Mouse (Mus musculus): Measurements from ENCODE around the gene Tcea2. TPM values are rescaled to one million over a fixed set of nuclear protein-coding genes. Genes with fewer than 3 reads are reported as not detected.

Tcea2 gene
- 1.4 TPM for polyA plus RNA-seq (2014; fragmentation: Illumina TruSeq; extraction: RNeasy Lipid Tissue Mini Kit (QIAGEN cat#74804); ENCODE audit: low read depth, low replicate concordance)

DNA sequence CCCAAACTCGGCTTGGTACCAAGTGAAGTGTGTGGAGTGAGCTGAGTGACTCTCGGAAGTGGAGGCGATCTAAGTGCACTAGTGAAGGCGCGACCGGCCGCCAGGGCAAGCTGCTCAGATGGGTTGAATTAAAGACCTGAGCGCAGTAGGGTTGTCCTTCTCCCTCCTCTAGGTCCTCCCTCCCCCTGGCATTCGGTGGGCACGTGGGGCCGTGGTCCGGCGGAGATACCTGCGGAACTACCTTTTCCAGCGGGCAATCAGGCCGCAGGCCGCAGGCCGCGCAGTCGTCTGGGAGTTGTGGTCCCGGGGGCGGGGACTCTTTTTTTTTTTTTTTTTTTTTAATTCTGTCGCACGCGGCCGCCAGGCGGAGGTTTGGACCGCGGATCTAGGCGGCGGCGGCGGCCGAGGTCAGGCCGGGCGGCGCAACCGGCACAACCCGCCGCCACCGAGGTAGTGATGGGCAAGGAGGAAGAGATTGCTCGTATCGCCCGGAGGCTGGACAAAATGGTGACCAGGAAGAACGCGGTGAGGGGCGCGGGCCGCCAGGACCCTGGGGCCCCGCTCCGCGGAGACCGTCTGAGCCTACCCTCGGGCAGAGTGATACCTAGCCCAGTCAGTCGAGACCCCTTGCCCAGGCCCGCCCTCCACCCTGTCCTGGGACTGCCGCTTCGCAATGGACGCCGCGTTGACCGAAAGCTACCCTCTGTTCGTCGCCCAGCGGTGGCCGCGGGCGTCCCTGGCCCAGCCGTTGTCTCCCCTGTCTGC is at the start of gene Tcea2:
TSS of gene Tcea2 (plus strand) at position 360 of the 765 bp plus-strand sequence.

DNA sequence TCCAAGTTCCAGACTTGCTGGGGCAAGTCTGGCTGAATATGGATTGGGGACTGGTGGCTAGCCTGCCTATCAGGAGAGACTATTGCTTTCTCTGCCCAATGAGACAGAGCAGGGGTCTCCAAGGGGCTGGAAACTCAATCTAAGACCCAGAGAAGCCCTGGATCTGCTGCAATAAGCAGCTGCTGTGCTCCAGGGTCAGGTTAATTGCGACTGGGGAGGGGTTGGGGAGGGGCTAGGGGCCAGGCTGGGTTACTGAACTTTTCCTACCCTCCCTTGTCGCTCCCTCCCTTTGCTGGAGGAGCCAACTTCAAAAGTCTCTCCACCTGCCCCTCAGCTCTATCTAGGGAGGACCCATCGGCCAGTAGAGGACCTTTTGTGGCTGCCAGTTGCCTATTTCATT is 23.4 kb upstream of the Tcea2 start, which contains the start of gene Gm29797:
TSS of gene Gm29797 (plus strand) at position 301 of the 400 bp plus-strand sequence.

DNA sequence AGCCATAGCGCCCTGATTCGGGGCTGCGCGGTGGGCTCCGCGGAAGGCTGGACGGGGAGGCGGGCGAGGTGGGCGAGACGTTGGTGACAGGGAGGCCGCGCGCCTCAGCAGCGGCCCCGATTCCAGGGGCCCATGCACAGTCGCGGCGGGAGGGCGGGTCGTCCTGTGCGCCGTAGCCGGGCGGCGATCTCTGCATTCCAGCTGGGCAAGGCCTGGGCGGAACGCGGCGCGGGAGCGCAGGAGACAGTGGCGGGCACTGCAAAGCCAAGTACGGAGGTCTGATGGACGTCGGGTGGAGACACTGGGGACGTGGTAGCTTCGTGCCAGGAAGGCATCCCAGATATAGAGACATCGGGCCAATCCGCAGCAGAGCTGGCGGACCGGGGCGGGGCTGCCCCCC is 8.8 kb upstream of the Tcea2 start, which contains the start of gene Sox18:
TSS of gene Sox18 (minus strand) at position 315 of the 400 bp plus-strand sequence.

DNA sequence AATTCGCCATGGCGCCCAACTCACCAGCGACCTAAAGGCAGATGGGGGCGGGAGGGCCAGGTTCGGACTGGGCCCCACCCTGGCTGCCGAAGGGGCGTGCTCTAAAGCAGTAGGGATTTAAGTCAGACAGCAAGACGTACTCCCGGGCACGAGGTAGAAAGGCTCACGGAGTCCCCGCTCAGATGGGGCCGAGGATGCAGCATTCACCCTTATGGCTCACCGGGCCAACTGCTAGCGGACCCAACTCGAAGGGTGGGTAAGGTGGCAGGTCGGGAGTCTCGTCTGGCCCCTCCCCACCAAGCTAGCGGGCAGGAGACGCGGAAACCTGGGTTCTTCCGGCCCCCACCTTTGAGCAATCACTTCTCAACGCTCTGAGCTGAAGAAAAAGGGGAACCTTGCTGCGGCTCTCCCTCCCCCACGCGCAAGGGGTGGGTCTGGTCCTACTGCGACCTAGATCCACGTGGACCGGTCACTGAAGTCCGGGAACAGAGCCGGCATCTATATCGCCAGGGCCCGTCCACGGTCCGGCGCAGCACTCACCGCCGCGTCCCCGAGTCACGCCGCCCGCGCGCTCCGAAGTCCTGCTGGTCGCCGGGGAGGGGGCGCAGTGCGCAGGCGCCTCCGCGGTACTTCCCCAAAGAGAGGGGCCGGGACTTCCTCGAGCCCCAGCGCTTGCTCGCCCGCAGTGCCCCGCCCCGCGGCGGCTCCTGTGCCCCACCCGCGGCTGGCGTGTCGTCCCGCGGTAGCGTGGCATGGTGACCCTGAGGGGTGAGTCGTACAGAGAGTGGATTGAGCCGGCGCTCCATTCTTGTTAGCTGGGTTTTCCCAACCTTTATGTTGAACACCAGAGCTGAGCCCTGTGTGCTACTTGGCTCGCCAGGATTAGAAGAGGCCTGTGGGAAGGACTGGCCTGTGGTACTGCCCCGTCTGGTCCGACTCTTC is 13.5 kb downstream of the Tcea2 start, which contains the start of gene Rgs19:
TSS of gene Rgs19 (minus strand) at position 639 of the 942 bp plus-strand sequence.

DNA sequence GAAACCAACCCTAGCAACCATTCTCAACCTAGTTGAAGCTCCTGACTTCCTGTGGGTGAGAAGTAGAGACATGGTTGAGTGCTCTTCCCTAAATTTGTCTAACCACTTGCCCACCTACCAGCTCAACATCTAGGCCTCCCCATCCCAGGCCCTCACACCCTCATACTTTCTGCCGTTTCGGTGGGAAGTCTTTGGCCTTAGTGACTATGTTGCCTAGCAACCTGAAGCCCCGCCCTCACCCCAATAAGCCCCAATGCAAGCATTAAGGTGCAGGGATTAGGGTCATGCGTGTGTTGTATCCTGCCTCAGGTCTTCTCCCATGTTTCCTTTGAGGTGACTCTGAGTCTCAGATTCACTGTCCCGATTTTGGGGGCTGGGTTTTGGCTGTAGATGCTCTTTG is 18.1 kb downstream of the Tcea2 start, which contains the start of gene Lkaaear1:
TSS of gene Lkaaear1 (minus strand) at position 202 of the 400 bp plus-strand sequence.

DNA sequence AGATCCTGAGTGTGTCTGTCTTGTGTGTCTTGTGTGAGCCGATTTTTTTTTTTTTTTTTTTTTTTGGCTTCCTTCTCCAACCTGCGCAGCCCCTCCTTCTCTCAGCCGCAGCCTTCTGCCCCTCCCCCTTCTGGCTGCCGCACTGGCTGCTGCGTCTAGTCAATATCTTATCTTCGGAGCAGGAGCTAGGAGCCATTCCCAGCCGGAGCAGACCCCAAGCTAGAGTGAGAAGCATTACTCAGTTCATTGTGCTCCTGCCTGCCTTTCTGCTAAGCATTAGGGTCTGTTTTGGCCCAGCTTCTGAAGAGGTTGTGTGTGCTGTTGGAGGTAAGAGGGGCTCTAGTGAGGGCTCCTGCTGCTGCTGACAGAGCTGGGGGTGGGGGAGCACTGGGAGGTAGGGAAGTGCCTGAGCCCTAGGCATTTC is 34.8 kb downstream of the Tcea2 start, which contains the start of gene Oprl1:
TSS of gene Oprl1 (plus strand) at position 114 of the 424 bp plus-strand sequence.

Other genes starting within 250 kb of the Tcea2 start
- 2.7 TPM for gene Zbtb46, start 220.9 kb upstream of the Tcea2 start, polyA plus RNA-seq (2014; fragmentation: Illumina TruSeq; extraction: RNeasy Lipid Tissue Mini Kit (QIAGEN cat#74804); ENCODE audit: low read depth, low replicate concordance)
- gene Abhd16b, start 187.1 kb upstream of the Tcea2 start, polyA plus RNA-seq (2014; fragmentation: Illumina TruSeq; extraction: RNeasy Lipid Tissue Mini Kit (QIAGEN cat#74804); ENCODE audit: low read depth, low replicate concordance): not detected
- gene Tpd52l2, start 183.2 kb upstream of the Tcea2 start, polyA plus RNA-seq (2014; fragmentation: Illumina TruSeq; extraction: RNeasy Lipid Tissue Mini Kit (QIAGEN cat#74804); ENCODE audit: low read depth, low replicate concordance): 17.1 TPM
- gene Dnajc5, start 159.8 kb upstream of the Tcea2 start, polyA plus RNA-seq (2014; fragmentation: Illumina TruSeq; extraction: RNeasy Lipid Tissue Mini Kit (QIAGEN cat#74804); ENCODE audit: low read depth, low replicate concordance): 19.5 TPM
- gene Uckl1, start 95.4 kb upstream of the Tcea2 start, polyA plus RNA-seq (2014; fragmentation: Illumina TruSeq; extraction: RNeasy Lipid Tissue Mini Kit (QIAGEN cat#74804); ENCODE audit: low read depth, low replicate concordance): 17.9 TPM
- 14.8 TPM for gene Prpf6, start 88.4 kb upstream of the Tcea2 start, polyA plus RNA-seq (2014; fragmentation: Illumina TruSeq; extraction: RNeasy Lipid Tissue Mini Kit (QIAGEN cat#74804); ENCODE audit: low read depth, low replicate concordance)
- 4.4 TPM for gene Zfp512b, start 87.5 kb upstream of the Tcea2 start, polyA plus RNA-seq (2014; fragmentation: Illumina TruSeq; extraction: RNeasy Lipid Tissue Mini Kit (QIAGEN cat#74804); ENCODE audit: low read depth, low replicate concordance)
- gene Samd10, start 81.1 kb upstream of the Tcea2 start, polyA plus RNA-seq (2014; fragmentation: Illumina TruSeq; extraction: RNeasy Lipid Tissue Mini Kit (QIAGEN cat#74804); ENCODE audit: low read depth, low replicate concordance): 0.77 TPM
- not detected for gene Gm29797, start 23.3 kb upstream of the Tcea2 start, polyA plus RNA-seq (2014; fragmentation: Illumina TruSeq; extraction: RNeasy Lipid Tissue Mini Kit (QIAGEN cat#74804); ENCODE audit: low read depth, low replicate concordance)
- not detected for gene Sox18, start 8.7 kb upstream of the Tcea2 start, polyA plus RNA-seq (2014; fragmentation: Illumina TruSeq; extraction: RNeasy Lipid Tissue Mini Kit (QIAGEN cat#74804); ENCODE audit: low read depth, low replicate concordance)
- gene Rgs19, start 13.7 kb downstream of the Tcea2 start, polyA plus RNA-seq (2014; fragmentation: Illumina TruSeq; extraction: RNeasy Lipid Tissue Mini Kit (QIAGEN cat#74804); ENCODE audit: low read depth, low replicate concordance): 1.7 TPM
- not detected for gene Lkaaear1, start 18.1 kb downstream of the Tcea2 start, polyA plus RNA-seq (2014; fragmentation: Illumina TruSeq; extraction: RNeasy Lipid Tissue Mini Kit (QIAGEN cat#74804); ENCODE audit: low read depth, low replicate concordance)
- not detected for gene Oprl1, start 34.7 kb downstream of the Tcea2 start, polyA plus RNA-seq (2014; fragmentation: Illumina TruSeq; extraction: RNeasy Lipid Tissue Mini Kit (QIAGEN cat#74804); ENCODE audit: low read depth, low replicate concordance)
- not detected for gene Myt1, start 83.0 kb downstream of the Tcea2 start, polyA plus RNA-seq (2014; fragmentation: Illumina TruSeq; extraction: RNeasy Lipid Tissue Mini Kit (QIAGEN cat#74804); ENCODE audit: low read depth, low replicate concordance)
- 59.3 TPM for gene Pcmtd2, start 157.5 kb downstream of the Tcea2 start, polyA plus RNA-seq (2014; fragmentation: Illumina TruSeq; extraction: RNeasy Lipid Tissue Mini Kit (QIAGEN cat#74804); ENCODE audit: low read depth, low replicate concordance)
- 24.3 TPM for gene Polr3k, start 184.0 kb downstream of the Tcea2 start, polyA plus RNA-seq (2014; fragmentation: Illumina TruSeq; extraction: RNeasy Lipid Tissue Mini Kit (QIAGEN cat#74804); ENCODE audit: low read depth, low replicate concordance)